ENCODE assay signal across 9 mouse cellular contexts in the genomic region with DNA sequence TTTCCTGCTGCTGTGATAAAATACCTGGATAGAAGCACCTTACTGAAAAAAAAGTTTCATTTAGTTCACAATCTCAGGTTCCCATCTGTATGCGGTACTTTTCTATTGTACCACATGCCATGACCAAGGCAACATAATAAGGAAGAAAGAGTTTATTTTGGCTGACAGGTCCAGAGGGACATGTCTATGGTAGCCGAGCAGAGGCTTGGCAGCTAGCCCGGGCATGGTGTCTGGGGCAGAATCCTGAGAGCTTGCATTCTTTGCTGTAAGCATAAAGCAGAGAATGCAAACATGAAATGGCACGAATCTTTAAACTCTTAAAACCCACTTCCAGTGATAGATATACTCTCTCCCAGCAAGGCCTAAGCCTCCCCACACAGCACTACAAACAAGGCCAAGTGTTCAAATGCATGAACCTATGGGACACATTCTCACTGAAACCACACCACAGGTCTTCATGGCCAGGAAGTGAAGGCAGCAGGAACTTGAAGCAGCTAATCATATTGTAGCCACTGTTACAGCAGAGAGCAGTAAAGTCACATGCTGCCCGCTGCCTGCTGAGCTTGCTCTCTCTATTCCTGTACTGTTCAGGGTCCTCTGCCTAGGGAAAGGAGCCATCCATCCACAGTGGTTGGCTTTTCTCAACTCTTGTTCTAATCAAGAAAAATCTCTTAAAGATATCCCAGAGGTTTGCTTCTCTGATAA. TPM values are rescaled to one million over a fixed set of nuclear protein-coding genes. Genes with fewer than 3 reads are reported as not detected.
DNase-seq lines count a peak whose midpoint lies in the region; ATAC-seq lines count a peak whose summit lies in the region.
"Had no signal": no experiment of that assay in that cellular context is flagged by ENCODE, and none has a peak within 500 bp of the region (broad histone marks: within the 10 kb centered on the region; RNA-seq: fewer than 3 reads in every experiment).

No protein-coding gene starts in this region.

- H3K4me2 ChIP-seq in embryonic facial prominence, embryonic 13.5 days: no peak overlapping the region
- H3K4me2 ChIP-seq in heart, embryonic 12.5 days: no peak overlapping the region

- no peaks in the 10 kb centered on the region for H3K27me3 ChIP-seq in embryonic facial prominence, embryonic 13.5 days
- no peaks in the 10 kb centered on the region for H3K27me3 ChIP-seq in embryonic facial prominence, embryonic 10.5 days (replicated peaks; ENCODE audit: low read depth, poor library complexity, severe bottlenecking)
- no peaks in the 10 kb centered on the region for H3K27me3 ChIP-seq in heart, embryonic 12.5 days (replicated peaks)

- peaks cover 7% of the 10 kb centered on the region for H3K36me3 ChIP-seq in embryonic facial prominence, embryonic 13.5 days
- peaks cover 7% of the 10 kb centered on the region; the same call in 1 of the 2 replicates for H3K36me3 ChIP-seq in embryonic facial prominence, embryonic 10.5 days (replicated peaks)
- H3K36me3 ChIP-seq in heart, embryonic 12.5 days: peaks cover 7% of the 10 kb centered on the region; the same call in 1 of the 2 replicates

- H3K27ac ChIP-seq in embryonic facial prominence, embryonic 13.5 days: peak overlapping the region; percentile 69
- no peak overlapping the region for H3K27ac ChIP-seq in embryonic facial prominence, embryonic 10.5 days (replicated peaks)
- peak overlapping the region; percentile 45 for H3K27ac ChIP-seq in heart, embryonic 12.5 days (ENCODE audit: poor library complexity, severe bottlenecking)

- ATAC-seq in embryonic facial prominence, embryonic 13.5 days (ENCODE audit: insufficient number of reproducible peaks, insufficient read depth, low FRiP score, low TSS enrichment, low read depth): no peak
- no peak; the same call in 1 of the 2 replicates for ATAC-seq in heart, embryonic 12.5 days (ENCODE audit: insufficient number of reproducible peaks, low FRiP score)

- 49% methylated on average over 5 of the region's 5 CpGs for WGBS in embryonic facial prominence, embryonic 13.5 days
- 88% methylated on average over 5 of the region's 5 CpGs for WGBS in embryonic facial prominence, embryonic 10.5 days
- 50% methylated on average over 5 of the region's 5 CpGs for WGBS in heart, embryonic 12.5 days

- no peak overlapping the region for H3K9ac ChIP-seq in embryonic facial prominence, embryonic 13.5 days
- H3K9ac ChIP-seq in heart, embryonic 12.5 days: no peak overlapping the region

- DNase-seq in embryonic facial prominence, embryonic 10.5 days (ENCODE audit: low spot score): no peak
- peak; percentile 81 for DNase-seq in 3T3-L1 (ENCODE audit: low read depth, low spot score)
- peak; percentile 68 to 71 for DNase-seq in kidney, postnatal 4 days
- DNase-seq in ovary, adult 18-20 months (ENCODE audit: low spot score): no peak
- no peak for DNase-seq in left cerebral cortex, adult 18-20 months (ENCODE audit: low spot score in 2 of 2)
- no peak for DNase-seq in embryo, embryonic 11 days

- no peaks in the 10 kb centered on the region for H3K9me3 ChIP-seq in embryonic facial prominence, embryonic 13.5 days
- H3K9me3 ChIP-seq in embryonic facial prominence, embryonic 10.5 days: no peaks in the 10 kb centered on the region
- H3K9me3 ChIP-seq in heart, embryonic 12.5 days (replicated peaks): peaks cover 5% of the 10 kb centered on the region; the same call in 1 of the 2 replicates

- no peak overlapping the region for H3K4me3 ChIP-seq in embryonic facial prominence, embryonic 13.5 days
- no peak overlapping the region for H3K4me3 ChIP-seq in embryonic facial prominence, embryonic 10.5 days
- no peak overlapping the region for H3K4me3 ChIP-seq in heart, embryonic 12.5 days
- H3K4me3 ChIP-seq: erythroblast, embryonic 14.5 days had no signal

- peaks cover 9% of the 10 kb centered on the region for H3K4me1 ChIP-seq in embryonic facial prominence, embryonic 13.5 days
- peaks cover 8% of the 10 kb centered on the region for H3K4me1 ChIP-seq in embryonic facial prominence, embryonic 10.5 days
- peaks cover 36% of the 10 kb centered on the region for H3K4me1 ChIP-seq in heart, embryonic 12.5 days (replicated peaks)

RNA-seq across cellular contexts. Expression of gene Wbp4, which starts 22.2 kb away (rescaled TPM):
- 53.6 and 54.2 TPM in 2 replicates for polyA plus RNA-seq in embryonic facial prominence, embryonic 13.5 days (2015; fragmentation: Nextera tagmentation; extraction: Ambion mirVana)
- 48.1 and 54.8 TPM in 2 replicates for polyA plus RNA-seq in embryonic facial prominence, embryonic 10.5 days (2016; fragmentation: Nextera tagmentation; extraction: Ambion mirVana)
- 29.5 and 30.6 TPM in 2 replicates for polyA plus RNA-seq in heart, embryonic 12.5 days (2016; fragmentation: Nextera tagmentation; extraction: Ambion mirVana)
- 10 to 100 TPM; 49.9 to 52.8 TPM for total RNA-seq in left cerebral cortex, adult 18-20 months (2021)

RNA-seq across cellular contexts. Expression of gene Elf1, which starts 22.5 kb away (rescaled TPM):
- 12.9 and 13.1 TPM in 2 replicates for polyA plus RNA-seq in embryonic facial prominence, embryonic 13.5 days (2015; fragmentation: Nextera tagmentation; extraction: Ambion mirVana)
- polyA plus RNA-seq in embryonic facial prominence, embryonic 10.5 days (2016; fragmentation: Nextera tagmentation; extraction: Ambion mirVana): 5.4 and 5.9 TPM in 2 replicates
- 10.5 and 11.0 TPM in 2 replicates for polyA plus RNA-seq in heart, embryonic 12.5 days (2016; fragmentation: Nextera tagmentation; extraction: Ambion mirVana)
- total RNA-seq in left cerebral cortex, adult 18-20 months (2021): 1 to 10 TPM; 4.5 to 4.7 TPM

RNA-seq across cellular contexts. Expression of gene Kbtbd6, which starts 51.9 kb away (rescaled TPM):
- 2.6 and 3.1 TPM in 2 replicates for polyA plus RNA-seq in embryonic facial prominence, embryonic 13.5 days (2015; fragmentation: Nextera tagmentation; extraction: Ambion mirVana)
- polyA plus RNA-seq in embryonic facial prominence, embryonic 10.5 days (2016; fragmentation: Nextera tagmentation; extraction: Ambion mirVana): 5.1 and 6.1 TPM in 2 replicates
- 2.0 and 2.9 TPM in 2 replicates for polyA plus RNA-seq in heart, embryonic 12.5 days (2016; fragmentation: Nextera tagmentation; extraction: Ambion mirVana)
- total RNA-seq in left cerebral cortex, adult 18-20 months (2021): 1 to 10 TPM in 1 of 2 experiments, under 1 TPM in 1; 0.80 to 1.0 TPM

Comparison
In these comparisons a context has a peak if more than half of its experiments do, and no peak if none do; other contexts are left out.
1. DNase-seq: peak in 3T3-L1 (single experiment) and kidney, postnatal 4 days (2 of 2); none in embryonic facial prominence, embryonic 10.5 days (single experiment), ovary, adult 18-20 months (single experiment), left cerebral cortex, adult 18-20 months (0 of 2) and embryo, embryonic 11 days (single experiment).